Mouse (Mus musculus) neutrophil, adult 5-6 weeks (primary cell): ENCODE data around the gene Mars2. TPM values are rescaled to one million over a fixed set of nuclear protein-coding genes. Genes with fewer than 3 reads are reported as not detected.
A peak's percentile ranks its signal among the peaks of the same experiment; 100 is the strongest.

Experiments used
- ATAC-seq: fragments of 151-379, 151-347 bp; 2 replicates; pipeline ENCODE4 v1.8.0; 2017; ENCODE audit warnings: mild to moderate bottlenecking, moderate TSS enrichment; ENCODE audit not compliant: insufficient number of reproducible peaks, poor library complexity, low FRiP score, severe bottlenecking; ENCODE audit errors: extremely low read depth
- total RNA-seq: library from RNA; stranded (forward); fragments of 200-1000 nt; gene quantifications from 2 replicates; pipeline ENCODE4 v1.2.3, GENCODE M21; 2017

Mars2 gene
- total RNA-seq, 1 experiment from 2014 or later = 13.4 TPM

DNA sequence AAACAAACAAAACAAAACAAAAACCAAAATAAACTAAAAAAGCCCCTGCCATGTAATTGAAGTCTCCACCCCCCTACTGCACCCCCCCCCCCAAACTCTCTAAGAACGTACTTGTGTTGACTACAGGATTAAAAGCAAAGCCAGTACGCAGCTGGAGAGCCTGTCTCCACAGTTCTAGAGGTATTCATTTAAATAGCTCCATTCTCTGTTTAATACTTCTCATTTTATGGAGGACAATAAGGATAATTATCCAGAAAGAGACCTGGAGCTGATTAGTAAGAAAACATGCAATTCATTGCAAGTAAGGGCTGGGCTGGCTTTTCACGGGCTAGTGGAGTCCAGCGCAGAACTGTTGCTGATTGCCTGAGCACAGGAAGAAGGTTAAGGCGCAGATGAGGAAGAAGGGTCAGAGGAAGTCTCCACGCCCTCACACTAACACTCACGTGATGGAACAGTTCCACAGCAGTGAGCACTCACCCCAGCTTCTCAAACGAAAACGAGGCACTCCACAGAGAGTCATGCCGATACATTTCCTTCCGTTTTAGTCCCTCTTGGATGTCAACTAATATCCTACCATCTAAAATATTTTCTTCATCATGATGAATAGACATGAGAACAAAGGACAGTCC, 21.7 kb upstream of the Mars2 start:
- peak; percentile 98 for ATAC-seq

- ATAC-seq = no peak
Observed at GRCm38 (mm10) chr1:55217191-55217590, 19.8 kb upstream of the Mars2 start.

DNA sequence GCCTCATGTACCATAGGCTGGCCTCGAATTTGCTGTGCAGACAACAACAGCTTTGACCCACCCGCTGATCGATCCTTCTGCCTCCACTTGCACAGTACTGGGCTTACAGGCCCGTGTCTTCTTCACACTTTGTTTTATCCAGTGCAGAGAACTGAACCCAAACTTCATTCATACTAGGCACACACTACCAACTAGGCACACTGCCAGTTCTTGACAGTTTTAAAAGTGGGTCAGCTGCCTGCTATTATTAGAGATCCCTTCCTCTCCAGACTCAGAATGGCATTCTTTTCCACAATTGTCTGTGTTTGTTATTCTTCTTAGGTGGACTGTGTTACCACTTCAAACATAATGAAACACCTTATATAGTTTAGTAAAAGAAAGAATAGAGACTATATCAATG, 15.6 kb upstream of the Mars2 start:
- no peak for ATAC-seq

DNA sequence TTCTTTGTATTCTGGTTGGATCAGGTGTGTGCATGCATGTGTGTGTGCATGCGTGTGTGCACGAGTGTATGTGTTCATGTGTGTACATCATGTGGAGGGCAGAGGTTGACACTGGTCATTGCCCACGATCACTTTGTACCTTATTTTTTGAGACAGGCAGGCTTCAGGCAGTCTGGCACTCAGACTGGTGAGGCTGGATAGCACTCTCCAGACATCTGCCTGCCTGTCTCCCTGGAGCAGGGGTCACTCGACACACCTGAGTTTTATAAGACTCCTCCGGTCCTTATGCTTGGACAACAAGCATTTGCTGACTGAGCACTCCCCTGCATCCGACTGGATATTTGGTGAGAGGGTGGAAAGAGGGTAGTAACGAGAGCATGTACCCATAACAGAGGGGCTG, 14.0 kb upstream of the Mars2 start:
- ATAC-seq = no peak

- no peak for ATAC-seq
Observed at GRCm38 (mm10) chr1:55224111-55224510, 12.9 kb upstream of the Mars2 start.

DNA sequence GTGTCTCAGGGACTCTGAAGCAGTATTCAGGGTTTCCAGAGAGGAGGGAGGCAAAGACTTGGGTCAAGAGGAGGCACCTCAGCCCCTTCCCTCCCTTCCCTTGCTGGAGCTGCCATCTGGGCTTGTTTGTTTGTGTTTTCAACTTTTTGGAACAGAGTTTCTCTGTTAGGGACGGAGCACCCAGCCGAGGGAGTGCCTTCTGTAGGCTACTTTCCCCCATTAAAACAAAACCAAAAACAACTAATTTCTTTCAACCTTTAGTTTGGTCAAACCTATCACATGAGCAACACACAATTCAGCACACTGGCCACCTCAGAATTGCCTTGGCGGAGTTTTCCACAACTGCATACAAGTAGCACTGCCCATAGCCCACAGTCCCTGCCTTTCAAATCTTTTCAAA, 11.6 kb upstream of the Mars2 start:
- no peak for ATAC-seq

- ATAC-seq = no peak
Observed at GRCm38 (mm10) chr1:55226011-55226857, 10.7 kb upstream of the Mars2 start, which contains the start of gene Rftn2. TSS of gene Rftn2 (minus strand) at chr1:55226782.

DNA sequence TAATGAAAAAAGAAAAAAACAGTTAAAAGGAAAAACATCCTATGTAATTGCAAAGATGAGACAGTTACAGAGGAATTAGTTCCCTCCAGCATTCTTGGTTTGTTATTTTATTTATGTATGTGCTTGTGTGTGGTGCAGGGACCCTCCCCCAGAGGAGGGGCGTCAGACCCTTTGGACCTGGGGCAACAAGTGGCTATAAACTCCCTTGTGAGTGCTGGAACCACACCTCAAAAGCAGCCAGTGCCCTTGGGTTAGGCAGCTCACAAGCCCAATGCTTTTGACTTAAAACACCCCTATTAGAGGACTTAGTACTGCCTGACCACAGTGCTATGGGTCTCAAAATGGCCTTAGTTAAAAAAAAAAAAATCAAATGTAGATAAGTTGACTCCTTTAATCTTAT, 9.6 kb upstream of the Mars2 start:
- no peak for ATAC-seq

DNA sequence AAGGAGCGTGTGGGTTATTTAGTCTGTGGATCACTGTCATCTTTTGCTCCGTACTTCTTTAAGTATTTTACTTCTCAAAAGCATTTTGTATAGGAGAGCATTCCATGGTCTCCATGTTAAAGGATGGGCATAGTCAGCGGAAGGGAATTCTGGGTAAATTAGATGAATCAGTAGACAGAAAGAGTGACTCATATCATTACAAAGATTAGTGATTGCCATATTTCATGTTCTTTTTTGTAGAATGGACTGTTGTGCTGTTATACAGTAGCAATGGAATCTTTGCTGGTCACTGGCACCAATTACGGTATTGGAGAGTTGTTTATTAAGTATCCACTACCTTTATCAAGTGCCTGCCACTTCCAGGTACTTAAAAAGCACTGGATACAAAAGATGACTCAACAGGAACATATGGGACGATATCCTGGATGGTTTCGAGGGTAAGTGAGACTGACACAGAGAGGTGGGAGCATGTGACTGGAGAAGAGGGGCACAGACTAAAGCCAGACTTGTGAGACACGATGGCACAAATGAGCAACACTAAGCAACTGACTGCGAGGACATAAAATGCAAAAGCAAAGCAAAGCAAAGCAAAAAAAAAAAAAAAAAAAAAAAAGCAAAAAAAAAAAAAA, 8.6 kb upstream of the Mars2 start:
- ATAC-seq = no peak

GRCm38 (mm10) chr1:55234910-55235520, 2.0 kb upstream of the Mars2 start:
- ATAC-seq = no peak

GRCm38 (mm10) chr1:55236487-55236886, 490 bp upstream of the Mars2 start:
- ATAC-seq = no peak

- no peak for ATAC-seq
Observed at GRCm38 (mm10) chr1:55237643-55238161, 725 bp downstream of the Mars2 start.

DNA sequence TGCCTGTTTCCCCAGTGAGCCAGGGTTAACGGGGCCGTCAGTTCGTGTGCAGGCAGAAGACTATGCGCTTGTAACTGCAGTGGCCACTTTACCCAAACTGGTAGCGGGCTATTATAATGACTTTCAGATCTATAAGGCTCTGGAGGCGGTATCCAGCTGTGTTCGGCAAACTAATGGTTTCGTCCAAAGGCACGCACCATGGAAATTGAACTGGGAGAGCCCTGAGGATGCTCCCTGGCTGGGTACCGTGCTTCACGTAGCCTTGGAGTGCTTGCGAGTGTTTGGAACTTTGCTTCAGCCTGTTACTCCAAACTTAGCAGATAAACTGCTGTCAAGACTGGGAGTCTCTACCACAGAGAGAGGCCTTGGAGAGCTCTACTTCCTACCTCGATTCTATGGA, 1.5 kb downstream of the Mars2 start:
- ATAC-seq = no peak

GRCm38 (mm10) chr1:55239237-55239636, 2.3 kb downstream of the Mars2 start:
- peak; percentile 64; the same call in 1 of the 2 replicates for ATAC-seq

GRCm38 (mm10) chr1:55246374-55246773, 9.4 kb downstream of the Mars2 start:
- no peak for ATAC-seq

DNA sequence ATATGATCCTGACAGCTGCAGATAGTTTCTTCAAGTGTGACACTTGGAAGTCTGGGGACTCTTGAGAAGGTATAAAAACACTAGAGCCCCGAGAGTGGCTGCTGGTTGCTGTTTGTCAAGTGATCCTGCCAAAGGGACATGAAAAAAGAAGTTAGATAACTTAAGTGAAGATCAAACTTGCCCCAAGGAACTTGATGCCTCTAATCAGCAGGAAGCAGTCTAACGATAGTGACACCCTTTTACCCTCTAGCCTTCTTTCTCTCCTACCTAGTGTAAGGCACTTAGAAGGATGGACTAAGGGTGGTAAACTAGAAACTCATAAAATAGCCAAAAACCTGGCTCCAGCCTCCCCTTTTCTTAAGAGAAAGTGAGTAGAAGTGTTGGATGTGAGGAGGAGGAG, 27.4 kb downstream of the Mars2 start:
- no peak for ATAC-seq

DNA sequence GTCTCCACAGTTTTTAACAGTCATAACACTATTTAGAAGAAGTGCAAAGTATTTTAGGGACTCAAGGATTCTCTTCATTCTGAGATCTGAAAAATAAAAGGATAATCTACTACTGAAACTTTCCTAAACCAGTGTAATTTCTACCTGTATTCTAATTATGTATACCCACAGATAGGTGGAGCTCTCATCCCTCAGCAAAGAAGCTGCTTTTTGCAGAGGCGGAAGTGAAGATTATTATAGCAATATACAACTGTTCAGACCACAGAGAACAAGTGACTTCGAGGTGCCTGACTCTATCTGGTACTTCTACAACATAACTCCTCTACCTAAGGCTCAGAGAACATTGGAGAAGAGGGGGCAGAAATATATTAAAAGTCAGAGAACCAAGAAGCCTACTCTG, 28.5 kb downstream of the Mars2 start:
- no peak for ATAC-seq

DNA sequence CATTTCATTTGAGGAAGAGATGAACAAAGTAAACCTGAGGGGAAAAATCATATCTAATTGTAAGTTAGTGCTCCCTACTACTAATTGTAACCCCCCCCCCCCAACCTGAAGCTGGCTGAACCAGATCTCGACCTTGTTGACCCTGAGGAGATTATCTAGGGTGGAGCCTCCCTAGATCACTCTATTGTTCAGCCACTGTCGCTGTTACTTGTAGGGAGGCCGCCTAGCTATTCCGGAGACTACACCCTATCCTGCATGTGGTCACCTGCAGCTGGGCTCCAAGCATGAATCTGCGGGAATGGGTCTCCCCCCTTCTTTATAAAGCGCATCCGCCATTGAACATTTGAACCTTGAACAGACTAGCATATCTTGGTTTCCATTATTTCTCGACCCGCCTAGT, 42.1 kb downstream of the Mars2 start:
- no peak for ATAC-seq
